Mouse (Mus musculus): ENCODE results near the gene Zbed5.
"Not testable (repeated sequence)": the region's sequence is repeated elsewhere in the genome, so short reads cannot be mapped to it uniquely, and the experiment has no call there.

- not testable (repeated sequence) for TF ChIP-seq CHD2 (IDR thresholded peaks at IDR 0.05; ENCODE audit: low read depth, low read length); ZNF384 (IDR thresholded peaks at IDR 0.05; ENCODE audit: low read depth, low read length); ZC3H11A (IDR thresholded peaks at IDR 0.05; ENCODE audit: borderline replicate concordance, low read depth, low read length); MAFK (IDR thresholded peaks at IDR 0.05; ENCODE audit: insufficient read depth, low read depth, low read length)
Measured at GRCm38 (mm10) chr5:129942073-129942939, 46.8 kb downstream of the Zbed5 start.

Measured in ES-E14 (cell line).